Mouse (Mus musculus): ENCODE data around the gene Lrpprc. TPM values are rescaled to one million over a fixed set of nuclear protein-coding genes. Genes with fewer than 3 reads are reported as not detected.
"Not testable (repeated sequence)": the region's sequence is repeated elsewhere in the genome, so short reads cannot be mapped to it uniquely, and the experiment has no call there.

Gene Lrpprc
- polyA plus RNA-seq, 1 experiment from 2014 or later = 50.7 TPM

DNA sequence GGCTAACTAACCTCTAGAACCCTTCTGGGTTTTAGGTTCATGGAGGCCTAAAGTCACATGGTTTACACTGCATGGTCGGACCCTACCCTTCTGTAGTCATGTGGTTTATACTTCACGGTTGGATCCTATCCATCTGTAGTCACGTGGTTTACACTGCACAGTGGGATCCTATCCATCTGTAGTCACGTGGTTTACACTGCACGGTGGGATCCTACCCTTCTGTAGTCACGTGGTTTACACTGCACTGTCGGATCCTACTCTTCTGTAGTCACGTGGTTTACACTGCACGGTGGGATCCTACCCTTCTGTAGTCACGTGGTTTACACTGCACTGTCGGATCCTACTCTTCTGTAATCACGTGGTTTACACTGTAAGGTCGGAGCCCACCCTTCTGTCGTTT is 23.6 kb upstream of the Lrpprc start:
- not testable (repeated sequence) for ATAC-seq (ENCODE audit: low FRiP score); DNase-seq (ENCODE audit: low spot score); H3K9me3 ChIP-seq (ENCODE audit: control insufficient read depth, low read length)

GRCm38 (mm10) chr17:84792006-84792405 is 1.4 kb upstream of the Lrpprc start:
- H3K36me3 ChIP-seq (replicated peaks; ENCODE audit: control insufficient read depth, insufficient read depth) = no peaks in the 10 kb centered on the region
- no peak overlapping the region for H3K4me3 ChIP-seq (replicated peaks; ENCODE audit: low read length)
- no peaks in the 10 kb centered on the region for H3K9me3 ChIP-seq (ENCODE audit: control insufficient read depth, low read length)
- 71% methylated on average over 5 of the region's 5 CpGs for WGBS
- peaks cover 21% of the 10 kb centered on the region for H3K4me1 ChIP-seq (replicated peaks; ENCODE audit: control insufficient read depth, insufficient read depth, low read length)
- H3K4me2 ChIP-seq (replicated peaks) = peak overlapping the region; percentile 70
- H3K9ac ChIP-seq = no peak overlapping the region
- ATAC-seq (ENCODE audit: low FRiP score) (no peak), DNase-seq (ENCODE audit: low spot score) (no peak)
- no peaks in the 10 kb centered on the region for H3K27me3 ChIP-seq (ENCODE audit: control insufficient read depth, insufficient read depth, low read length)
- H3K27ac ChIP-seq = no peak overlapping the region

More for the DNA sequence above, 23.6 kb upstream of the Lrpprc start:
- H3K4me3 ChIP-seq (replicated peaks; ENCODE audit: low read length); H3K27me3 ChIP-seq (ENCODE audit: control insufficient read depth, insufficient read depth, low read length); H3K9ac ChIP-seq; H3K4me2 ChIP-seq (replicated peaks); H3K36me3 ChIP-seq (replicated peaks; ENCODE audit: control insufficient read depth, insufficient read depth); H3K27ac ChIP-seq; H3K4me1 ChIP-seq (replicated peaks; ENCODE audit: control insufficient read depth, insufficient read depth, low read length): not testable (repeated sequence)
- 87% methylated on average over 14 of the region's 14 CpGs for WGBS

GRCm38 (mm10) chr17:84791156-84791555 is 567 bp upstream of the Lrpprc start:
- peak; percentile 54 for DNase-seq (ENCODE audit: low spot score)
- 7% methylated on average over 8 of the region's 8 CpGs for WGBS
- no peak for ATAC-seq (ENCODE audit: low FRiP score)

DNA sequence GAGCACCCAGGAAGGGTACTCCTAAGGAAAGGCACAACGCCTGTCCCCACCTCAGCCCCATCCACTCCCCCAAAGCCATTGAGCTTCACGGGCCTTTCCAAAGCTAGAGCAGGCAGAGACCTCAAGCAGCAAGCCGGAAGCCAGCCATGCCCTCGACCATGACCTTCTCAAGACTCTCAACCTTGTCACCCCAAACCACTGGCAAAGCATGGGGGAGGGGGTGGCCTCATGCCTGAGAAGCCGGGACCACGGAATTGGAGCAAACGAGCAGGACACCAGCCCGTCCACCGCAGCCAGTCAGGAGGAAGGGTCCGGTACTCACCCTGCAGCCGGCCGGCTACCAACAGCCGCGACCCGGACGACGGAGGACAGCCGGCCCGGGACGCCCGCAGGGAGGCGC is 546 bp downstream of the Lrpprc start:
- Histone ChIP-seq H3K27me3 (ENCODE audit: control insufficient read depth, insufficient read depth, low read length) (no peaks in the 10 kb centered on the region), H3K4me2 (replicated peaks) (peak overlapping the region; percentile 70), H3K4me3 (replicated peaks; ENCODE audit: low read length) (peak overlapping the region; percentile 74), H3K9me3 (ENCODE audit: control insufficient read depth, low read length) (no peaks in the 10 kb centered on the region), H3K9ac (peak overlapping the region; percentile 82), H3K27ac (0 out of 2 replicates have a peak overlapping the region, but pooled peaks have one; percentile 85), H3K4me1 (replicated peaks; ENCODE audit: control insufficient read depth, insufficient read depth, low read length) (peaks cover 21% of the 10 kb centered on the region), H3K36me3 (replicated peaks; ENCODE audit: control insufficient read depth, insufficient read depth) (no peaks in the 10 kb centered on the region)
- ATAC-seq (ENCODE audit: low FRiP score) (no peak), DNase-seq (ENCODE audit: low spot score) (no peak)
- WGBS = under 1% methylated on average over 22 of the region's 22 CpGs

More at GRCm38 (mm10) chr17:84791156-84791555, 567 bp upstream of the Lrpprc start:
- H3K4me1 ChIP-seq (replicated peaks; ENCODE audit: control insufficient read depth, insufficient read depth, low read length) = peaks cover 21% of the 10 kb centered on the region
- no peaks in the 10 kb centered on the region for H3K36me3 ChIP-seq (replicated peaks; ENCODE audit: control insufficient read depth, insufficient read depth)
- peak overlapping the region; percentile 74 for H3K4me3 ChIP-seq (replicated peaks; ENCODE audit: low read length)
- H3K9ac ChIP-seq = peak overlapping the region; percentile 82
- H3K27me3 ChIP-seq (ENCODE audit: control insufficient read depth, insufficient read depth, low read length) = no peaks in the 10 kb centered on the region
- peak overlapping the region; percentile 70 for H3K4me2 ChIP-seq (replicated peaks)
- peak overlapping the region; percentile 85 for H3K27ac ChIP-seq
- no peaks in the 10 kb centered on the region for H3K9me3 ChIP-seq (ENCODE audit: control insufficient read depth, low read length)

DNA sequence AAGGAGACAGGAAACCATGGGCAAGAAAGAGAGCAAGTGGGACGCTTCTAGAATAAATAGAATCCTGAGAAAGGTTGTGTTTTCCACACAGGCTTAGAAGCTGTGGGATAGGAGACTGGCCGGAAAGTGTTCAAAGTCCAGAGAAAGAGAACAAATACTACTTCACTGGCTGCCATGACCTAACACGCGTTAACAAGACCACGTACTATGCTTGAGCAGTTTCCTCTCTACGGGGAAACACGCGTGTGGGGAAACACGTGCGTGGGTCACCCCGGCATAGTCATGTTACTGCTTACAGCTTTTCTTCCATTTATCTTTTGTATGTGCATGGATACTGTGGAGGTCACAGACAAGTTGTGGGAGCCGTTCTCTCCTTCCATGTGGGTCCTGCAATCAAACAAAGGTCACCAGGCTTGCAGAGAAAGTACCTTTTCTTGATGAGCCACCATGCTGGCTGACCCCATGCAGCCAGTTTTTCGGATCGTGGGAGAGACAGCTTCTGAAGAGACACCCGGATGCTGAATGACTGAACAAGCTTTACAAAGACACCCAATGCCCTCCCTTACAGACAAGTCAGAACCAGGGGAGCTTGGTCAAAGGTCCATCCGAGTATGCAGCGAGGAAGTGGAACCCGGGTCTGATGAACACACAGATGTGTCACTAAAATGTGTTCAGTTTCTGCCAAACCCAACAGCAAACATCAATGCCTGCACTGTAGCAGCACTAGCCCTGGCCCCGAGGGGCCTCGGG is 2.0 kb downstream of the Lrpprc start:
- H3K4me2 ChIP-seq (replicated peaks) = no peak overlapping the region

DNA sequence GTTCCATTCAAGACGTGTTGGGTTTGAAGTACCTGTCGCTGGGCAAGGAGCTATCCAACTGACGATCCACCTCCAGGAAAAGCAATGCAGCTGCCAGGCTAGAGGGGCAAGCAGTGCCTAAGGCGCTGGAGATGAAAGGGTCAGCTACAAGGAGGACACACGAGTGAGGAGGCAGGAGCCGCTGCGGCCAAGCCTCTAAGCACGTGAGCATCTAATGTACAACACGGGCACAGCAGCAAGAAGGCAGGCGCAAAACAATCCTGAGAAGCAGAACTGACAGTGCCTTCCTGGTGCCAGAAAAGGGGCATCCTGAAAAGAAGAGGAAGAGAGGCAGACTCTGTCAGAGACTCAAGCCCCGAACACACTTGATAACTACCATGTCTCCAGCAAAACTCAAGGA is 3.1 kb downstream of the Lrpprc start:
- Histone ChIP-seq H3K4me3 (replicated peaks; ENCODE audit: low read length) (no peak overlapping the region), H3K9me3 (ENCODE audit: control insufficient read depth, low read length) (no peaks in the 10 kb centered on the region), H3K9ac (no peak overlapping the region), H3K4me2 (replicated peaks) (no peak overlapping the region), H3K27ac (no peak overlapping the region), H3K27me3 (ENCODE audit: control insufficient read depth, insufficient read depth, low read length) (no peaks in the 10 kb centered on the region), H3K36me3 (replicated peaks; ENCODE audit: control insufficient read depth, insufficient read depth) (no peaks in the 10 kb centered on the region), H3K4me1 (replicated peaks; ENCODE audit: control insufficient read depth, insufficient read depth, low read length) (peaks cover 21% of the 10 kb centered on the region)
- 91% methylated on average over 11 of the region's 11 CpGs for WGBS
- ATAC-seq (ENCODE audit: low FRiP score) = no peak
- no peak for DNase-seq (ENCODE audit: low spot score)

More for the DNA sequence above, 2.0 kb downstream of the Lrpprc start:
- Histone ChIP-seq H3K27me3 (ENCODE audit: control insufficient read depth, insufficient read depth, low read length) (no peaks in the 10 kb centered on the region), H3K4me3 (replicated peaks; ENCODE audit: low read length) (no peak overlapping the region), H3K36me3 (replicated peaks; ENCODE audit: control insufficient read depth, insufficient read depth) (no peaks in the 10 kb centered on the region), H3K9me3 (ENCODE audit: control insufficient read depth, low read length) (no peaks in the 10 kb centered on the region), H3K4me1 (replicated peaks; ENCODE audit: control insufficient read depth, insufficient read depth, low read length) (peaks cover 21% of the 10 kb centered on the region), H3K9ac (no peak overlapping the region), H3K27ac (no peak overlapping the region)
- ATAC-seq (ENCODE audit: low FRiP score) (no peak), DNase-seq (ENCODE audit: low spot score) (no peak)
- WGBS = 92% methylated on average over 20 of the region's 20 CpGs

DNA sequence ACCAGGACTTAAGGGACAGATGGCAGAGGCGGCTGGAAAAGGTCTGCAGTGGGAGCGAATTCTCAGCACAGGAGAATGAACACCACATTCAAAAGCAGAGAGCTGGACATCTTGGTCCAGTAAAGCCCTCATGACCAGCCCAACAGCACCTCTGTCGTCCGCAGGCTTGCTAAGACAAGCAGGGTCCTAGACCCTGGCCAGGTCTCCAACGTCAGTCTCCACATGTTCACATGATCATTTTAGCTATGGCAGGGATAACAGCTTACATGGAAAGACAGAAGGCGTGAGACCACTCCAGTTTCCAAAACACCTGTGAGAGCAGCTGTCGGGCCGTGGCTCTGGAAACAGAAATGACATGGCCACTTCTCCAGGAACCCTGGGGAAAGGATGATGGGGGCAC is 3.7 kb downstream of the Lrpprc start:
- Histone ChIP-seq H3K4me3 (replicated peaks; ENCODE audit: low read length) (no peak overlapping the region), H3K27ac (no peak overlapping the region), H3K36me3 (replicated peaks; ENCODE audit: control insufficient read depth, insufficient read depth) (no peaks in the 10 kb centered on the region), H3K4me2 (replicated peaks) (no peak overlapping the region), H3K9ac (no peak overlapping the region), H3K4me1 (replicated peaks; ENCODE audit: control insufficient read depth, insufficient read depth, low read length) (peaks cover 19% of the 10 kb centered on the region), H3K27me3 (ENCODE audit: control insufficient read depth, insufficient read depth, low read length) (no peaks in the 10 kb centered on the region), H3K9me3 (ENCODE audit: control insufficient read depth, low read length) (no peaks in the 10 kb centered on the region)
- no peak for ATAC-seq (ENCODE audit: low FRiP score)
- no peak for DNase-seq (ENCODE audit: low spot score)
- 93% methylated on average over 8 of the region's 8 CpGs for WGBS

DNA sequence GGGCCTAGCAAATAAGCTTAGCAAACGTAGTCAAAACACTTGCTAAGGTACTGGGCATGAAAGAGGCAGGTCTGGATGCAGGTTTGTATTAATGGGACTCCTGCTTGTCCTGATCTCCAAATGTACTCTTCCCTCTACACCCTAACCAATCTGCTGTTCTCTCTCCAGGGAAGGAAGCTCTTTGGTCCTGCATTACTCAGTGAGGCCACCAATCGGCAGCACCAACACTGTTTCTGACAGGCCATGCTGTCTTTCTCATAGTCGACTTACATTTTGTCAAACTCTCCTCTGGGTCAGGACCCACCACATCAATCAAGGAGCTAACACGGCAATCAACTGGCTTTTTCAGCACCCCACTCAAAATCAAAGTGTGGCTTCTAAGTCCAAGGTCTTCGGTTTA is 5.4 kb downstream of the Lrpprc start:
- ATAC-seq (ENCODE audit: low FRiP score) (no peak), DNase-seq (ENCODE audit: low spot score) (no peak)
- Histone ChIP-seq H3K36me3 (replicated peaks; ENCODE audit: control insufficient read depth, insufficient read depth) (no peaks in the 10 kb centered on the region), H3K27me3 (ENCODE audit: control insufficient read depth, insufficient read depth, low read length) (no peaks in the 10 kb centered on the region), H3K9me3 (ENCODE audit: control insufficient read depth, low read length) (no peaks in the 10 kb centered on the region), H3K4me3 (replicated peaks; ENCODE audit: low read length) (no peak overlapping the region), H3K4me1 (replicated peaks; ENCODE audit: control insufficient read depth, insufficient read depth, low read length) (peaks cover 11% of the 10 kb centered on the region), H3K9ac (no peak overlapping the region), H3K4me2 (replicated peaks) (no peak overlapping the region), H3K27ac (no peak overlapping the region)
- WGBS = 80% methylated on average over 5 of the region's 5 CpGs

DNA sequence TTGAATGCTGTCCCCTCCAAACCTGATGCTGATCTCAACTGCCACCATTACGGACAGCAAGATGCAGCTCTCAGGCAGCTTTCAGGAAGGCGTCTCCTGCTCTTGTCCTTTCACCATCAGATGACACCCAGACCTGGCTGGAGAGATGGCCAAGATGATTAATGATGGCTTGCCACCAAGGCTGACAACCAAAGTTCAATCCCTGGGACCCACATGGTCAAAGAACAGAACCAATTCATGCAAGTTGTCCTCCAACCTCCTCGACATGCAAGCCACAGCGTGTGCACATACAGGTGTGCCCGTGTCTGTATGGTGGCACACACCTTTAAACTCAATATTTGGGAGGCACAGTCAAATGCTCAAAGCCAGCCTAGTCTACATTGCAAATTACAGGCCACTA is 7.1 kb downstream of the Lrpprc start:
- no peaks in the 10 kb centered on the region for H3K36me3 ChIP-seq (replicated peaks; ENCODE audit: control insufficient read depth, insufficient read depth)
- no peaks in the 10 kb centered on the region for H3K4me1 ChIP-seq (replicated peaks; ENCODE audit: control insufficient read depth, insufficient read depth, low read length)
- no peak overlapping the region for H3K27ac ChIP-seq
- H3K4me3 ChIP-seq (replicated peaks; ENCODE audit: low read length) = no peak overlapping the region
- no peak overlapping the region for H3K9ac ChIP-seq
- H3K27me3 ChIP-seq (ENCODE audit: control insufficient read depth, insufficient read depth, low read length) = no peaks in the 10 kb centered on the region
- no peaks in the 10 kb centered on the region for H3K9me3 ChIP-seq (ENCODE audit: control insufficient read depth, low read length)
- 98% methylated on average over 5 of the region's 5 CpGs for WGBS
- ATAC-seq (ENCODE audit: low FRiP score) (no peak), DNase-seq (ENCODE audit: low spot score) (no peak)
- H3K4me2 ChIP-seq (replicated peaks) = no peak overlapping the region
